Mouse (Mus musculus): ENCODE results near the gene Cabp4. TPM values are rescaled to one million over a fixed set of nuclear protein-coding genes. Genes with fewer than 3 reads are reported as not detected.

Gene Cabp4
- polyA plus RNA-seq, 1 experiment from 2014 or later: not detected

DNA sequence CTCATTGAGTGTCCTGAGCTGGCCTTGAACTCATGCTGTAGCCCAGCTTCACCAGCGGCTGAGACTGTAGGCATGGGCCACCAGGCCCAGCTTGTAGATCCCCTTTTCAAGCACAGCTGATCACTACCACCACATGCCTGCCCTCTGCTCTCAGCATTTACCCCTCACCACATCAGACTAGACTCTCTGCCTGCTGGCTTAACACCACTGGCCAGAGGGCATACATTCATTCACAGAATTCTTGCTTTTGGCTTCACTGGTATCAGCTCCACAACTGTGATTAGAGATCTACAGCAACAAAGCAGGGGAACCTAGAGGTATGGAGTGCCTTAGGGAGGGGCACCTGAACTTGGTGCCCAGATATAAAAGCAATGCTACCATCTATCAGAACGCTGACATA is 23.3 kb downstream of the Cabp4 start:
- WGBS: 88% methylated on average over 2 of the region's 2 CpGs
- peaks cover 18% of the 10 kb centered on the region for H3K4me1 ChIP-seq
- peaks cover 34% of the 10 kb centered on the region for H3K36me3 ChIP-seq
- ATAC-seq (ENCODE audit: extremely low read depth, insufficient number of reproducible peaks, low FRiP score, low TSS enrichment): no peak
- no peak overlapping the region for H3K27ac ChIP-seq (replicated peaks)
- no peaks in the 10 kb centered on the region for H3K27me3 ChIP-seq (replicated peaks)
- peak overlapping the region; percentile 61 for H3K4me3 ChIP-seq
- no peaks in the 10 kb centered on the region for H3K9me3 ChIP-seq
- H3K4me2 ChIP-seq: peak overlapping the region; percentile 70
- no peak overlapping the region for H3K9ac ChIP-seq

GRCm38 (mm10) chr19:4119716-4120487 is 23.9 kb downstream of the Cabp4 start:
- no peaks in the 10 kb centered on the region for H3K27me3 ChIP-seq (replicated peaks)
- ATAC-seq (ENCODE audit: extremely low read depth, insufficient number of reproducible peaks, low FRiP score, low TSS enrichment): no peak
- peak overlapping the region; percentile 70 for H3K4me2 ChIP-seq
- H3K4me3 ChIP-seq: 0 out of 2 replicates have a peak overlapping the region, but pooled peaks have one; percentile 61
- H3K9me3 ChIP-seq: no peaks in the 10 kb centered on the region
- H3K27ac ChIP-seq (replicated peaks): no peak overlapping the region
- no peak overlapping the region for H3K9ac ChIP-seq
- peaks cover 14% of the 10 kb centered on the region for H3K4me1 ChIP-seq
- H3K36me3 ChIP-seq: peaks cover 40% of the 10 kb centered on the region
- 80% methylated on average over 6 of the region's 6 CpGs for WGBS

- Histone ChIP-seq H3K27me3 (replicated peaks) (no peaks in the 10 kb centered on the region), H3K9me3 (no peaks in the 10 kb centered on the region), H3K4me2 (no peak overlapping the region), H3K4me3 (no peak overlapping the region), H3K27ac (replicated peaks) (no peak overlapping the region), H3K36me3 (peaks cover 55% of the 10 kb centered on the region), H3K9ac (no peak overlapping the region), H3K4me1 (peaks cover 25% of the 10 kb centered on the region)
- no peak for ATAC-seq (ENCODE audit: extremely low read depth, insufficient number of reproducible peaks, low FRiP score, low TSS enrichment)
- WGBS: 88% methylated on average over 2 of the region's 2 CpGs
These were observed 25.5 kb downstream of the Cabp4 start for GRCm38 (mm10) chr19:4118350-4118749.

- H3K27ac ChIP-seq (replicated peaks): no peak overlapping the region
- no peaks in the 10 kb centered on the region for H3K9me3 ChIP-seq
- H3K4me3 ChIP-seq: no peak overlapping the region
- H3K36me3 ChIP-seq: peaks cover 68% of the 10 kb centered on the region
- no peak overlapping the region for H3K9ac ChIP-seq
- H3K27me3 ChIP-seq (replicated peaks): no peaks in the 10 kb centered on the region
- WGBS: 95% methylated on average over 7 of the region's 7 CpGs
- no peak for ATAC-seq (ENCODE audit: extremely low read depth, insufficient number of reproducible peaks, low FRiP score, low TSS enrichment)
- no peak overlapping the region for H3K4me2 ChIP-seq
- peaks cover 31% of the 10 kb centered on the region for H3K4me1 ChIP-seq
These were observed 26.8 kb downstream of the Cabp4 start for GRCm38 (mm10) chr19:4117006-4117405.

DNA sequence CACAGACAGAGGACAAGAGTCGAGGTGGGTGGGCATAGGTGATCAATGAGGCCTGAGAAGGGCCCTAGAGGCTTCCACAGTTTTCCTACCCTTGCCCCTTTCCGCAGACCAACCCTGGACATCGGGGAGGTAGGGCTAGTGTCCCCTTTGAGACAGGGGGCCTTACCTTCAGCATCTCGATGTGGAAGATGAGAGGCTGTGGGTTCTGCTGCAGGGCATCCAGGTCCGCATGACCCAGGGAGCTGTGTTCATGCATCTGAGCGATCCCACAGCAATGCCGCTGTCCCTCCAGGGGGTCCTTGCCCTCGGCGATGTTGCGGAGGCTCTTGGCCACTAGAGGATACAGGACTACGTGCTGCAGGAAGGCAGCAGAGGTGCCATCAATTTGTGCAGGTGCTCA is 28.0 kb downstream of the Cabp4 start:
- Histone ChIP-seq H3K36me3 (peaks cover 80% of the 10 kb centered on the region), H3K4me3 (no peak overlapping the region), H3K9me3 (no peaks in the 10 kb centered on the region), H3K4me1 (peaks cover 25% of the 10 kb centered on the region), H3K9ac (no peak overlapping the region), H3K27ac (replicated peaks) (no peak overlapping the region), H3K27me3 (replicated peaks) (no peaks in the 10 kb centered on the region), H3K4me2 (no peak overlapping the region)
- 76% methylated on average over 11 of the region's 11 CpGs for WGBS
- ATAC-seq (ENCODE audit: extremely low read depth, insufficient number of reproducible peaks, low FRiP score, low TSS enrichment): no peak

DNA sequence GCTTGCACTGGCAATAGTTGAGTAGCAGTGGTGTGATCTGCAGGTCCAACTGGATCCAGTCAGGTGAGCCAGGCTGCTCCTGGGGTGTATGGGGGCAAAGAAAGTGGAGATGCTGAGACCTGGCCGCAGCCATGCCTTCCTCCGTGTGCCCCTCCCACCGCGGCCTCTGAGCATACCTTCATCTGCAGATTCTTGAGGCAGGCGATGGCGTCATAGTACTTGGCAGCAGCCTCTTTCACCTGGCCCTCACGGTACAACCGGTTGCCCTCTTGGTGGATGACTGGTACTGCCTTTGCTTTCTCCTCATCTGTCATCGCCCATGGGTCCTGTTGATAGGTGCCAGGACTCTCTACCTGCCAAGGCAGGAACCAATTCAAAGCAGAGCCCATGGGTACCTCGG is 28.7 kb downstream of the Cabp4 start:
- H3K27ac ChIP-seq (replicated peaks): no peak overlapping the region
- no peak overlapping the region for H3K4me2 ChIP-seq
- no peak for ATAC-seq (ENCODE audit: extremely low read depth, insufficient number of reproducible peaks, low FRiP score, low TSS enrichment)
- H3K9me3 ChIP-seq: no peaks in the 10 kb centered on the region
- peaks cover 18% of the 10 kb centered on the region for H3K4me1 ChIP-seq
- no peak overlapping the region for H3K9ac ChIP-seq
- WGBS: 86% methylated on average over 10 of the region's 10 CpGs
- H3K36me3 ChIP-seq: peaks cover 81% of the 10 kb centered on the region
- no peaks in the 10 kb centered on the region for H3K27me3 ChIP-seq (replicated peaks)
- no peak overlapping the region for H3K4me3 ChIP-seq

DNA sequence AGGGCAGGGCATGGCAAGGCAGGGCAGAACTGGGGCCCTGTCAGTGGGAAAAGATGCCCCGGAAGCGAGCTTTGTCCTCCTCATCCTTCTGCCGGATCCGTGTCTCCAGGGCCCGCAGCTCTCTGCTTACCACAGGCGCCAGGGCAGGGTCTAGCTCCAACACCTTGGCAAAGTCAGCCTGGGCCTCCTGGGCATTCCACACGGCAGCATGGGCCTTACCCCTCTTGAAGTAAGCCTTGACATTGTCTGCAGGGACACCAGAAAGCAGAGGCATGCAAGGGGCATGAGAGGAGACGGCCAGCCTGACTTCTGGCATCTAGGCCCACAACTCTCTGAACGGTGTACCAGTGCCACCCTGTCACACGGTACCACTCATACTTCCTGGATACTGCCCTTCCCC is 29.3 kb downstream of the Cabp4 start:
- 86% methylated on average over 10 of the region's 10 CpGs for WGBS
- peaks cover 18% of the 10 kb centered on the region for H3K4me1 ChIP-seq
- ATAC-seq (ENCODE audit: extremely low read depth, insufficient number of reproducible peaks, low FRiP score, low TSS enrichment): no peak
- no peaks in the 10 kb centered on the region for H3K27me3 ChIP-seq (replicated peaks)
- H3K4me2 ChIP-seq: no peak overlapping the region
- H3K9me3 ChIP-seq: no peaks in the 10 kb centered on the region
- H3K4me3 ChIP-seq: no peak overlapping the region
- H3K27ac ChIP-seq (replicated peaks): no peak overlapping the region
- no peak overlapping the region for H3K9ac ChIP-seq
- peaks cover 81% of the 10 kb centered on the region for H3K36me3 ChIP-seq

DNA sequence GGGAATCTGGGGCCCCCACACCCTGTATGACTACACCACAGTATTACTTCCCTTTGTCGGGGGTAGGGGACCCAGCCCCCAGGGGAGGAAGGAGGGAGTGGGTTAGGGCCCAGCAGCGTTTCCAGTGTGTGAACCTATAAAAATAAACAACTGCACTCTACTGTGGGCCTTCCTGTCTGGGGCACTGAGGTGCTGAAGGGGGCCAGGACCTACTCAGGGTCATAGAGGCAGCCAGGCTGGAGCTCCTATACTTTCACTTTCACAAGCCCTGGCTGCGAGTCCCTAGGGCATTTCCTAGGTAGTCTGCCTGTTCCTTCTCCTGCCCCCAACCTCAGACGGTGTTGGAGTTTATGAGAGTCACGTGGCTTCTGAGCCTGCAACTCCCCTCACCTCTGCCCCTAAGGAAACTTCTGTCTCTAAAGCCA is 30.0 kb downstream of the Cabp4 start:
- Histone ChIP-seq H3K27me3 (replicated peaks) (no peaks in the 10 kb centered on the region), H3K9ac (0 out of 2 replicates have a peak overlapping the region, but pooled peaks have one; percentile 3), H3K27ac (replicated peaks) (peak overlapping the region; percentile 55; the same call in 1 of the 2 replicates), H3K4me2 (no peak overlapping the region), H3K4me1 (peaks cover 18% of the 10 kb centered on the region), H3K9me3 (no peaks in the 10 kb centered on the region), H3K4me3 (no peak overlapping the region), H3K36me3 (peaks cover 82% of the 10 kb centered on the region)
- WGBS: 47% methylated on average over 5 of the region's 5 CpGs
- ATAC-seq (ENCODE audit: extremely low read depth, insufficient number of reproducible peaks, low FRiP score, low TSS enrichment): 0 out of 2 replicates have a peak, but pooled peaks have one; percentile 51

DNA sequence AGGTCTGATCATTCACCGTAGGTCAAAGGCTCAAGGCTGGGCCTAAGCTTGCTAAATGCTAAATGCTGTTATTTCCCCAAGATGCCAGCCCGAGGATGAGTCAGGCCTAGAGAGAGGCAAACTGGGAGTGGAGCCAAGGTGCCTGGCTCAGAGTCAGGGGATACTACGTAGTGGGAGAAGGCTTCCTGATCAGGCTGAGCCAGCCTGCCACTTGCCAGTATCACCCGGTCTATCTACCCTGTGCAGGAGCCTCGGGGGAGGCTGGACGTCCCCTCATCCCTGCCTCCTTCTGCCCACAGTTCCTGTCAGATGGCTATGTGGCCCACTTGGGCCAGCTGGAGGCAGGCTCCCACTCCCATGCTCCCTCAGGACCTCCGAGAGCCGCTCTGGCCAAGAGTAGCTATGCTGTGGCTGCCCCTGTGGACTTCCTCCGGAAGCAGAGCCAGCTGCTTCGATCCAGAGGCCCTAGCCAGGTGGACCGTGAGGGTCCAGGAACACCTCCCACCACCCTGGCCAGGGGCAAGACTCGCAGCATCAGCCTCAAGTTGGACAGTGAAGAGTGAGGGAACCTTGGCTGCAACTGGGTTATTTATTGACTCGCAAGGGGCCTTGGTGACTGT is 30.5 kb downstream of the Cabp4 start:
- Histone ChIP-seq H3K9ac (0 out of 2 replicates have a peak overlapping the region, but pooled peaks have one; percentile 14), H3K27ac (replicated peaks) (peak overlapping the region; percentile 55), H3K4me2 (no peak overlapping the region), H3K9me3 (no peaks in the 10 kb centered on the region), H3K4me1 (peaks cover 18% of the 10 kb centered on the region), H3K4me3 (no peak overlapping the region), H3K27me3 (replicated peaks) (no peaks in the 10 kb centered on the region), H3K36me3 (peaks cover 78% of the 10 kb centered on the region)
- no peak for ATAC-seq (ENCODE audit: extremely low read depth, insufficient number of reproducible peaks, low FRiP score, low TSS enrichment)
- whole genome bisulfite sequencing: 56% methylated on average over 13 of the region's 13 CpGs

GRCm38 (mm10) chr19:4112063-4112960 is 31.5 kb downstream of the Cabp4 start:
- H3K27ac ChIP-seq (replicated peaks): no peak overlapping the region
- no peak for ATAC-seq (ENCODE audit: extremely low read depth, insufficient number of reproducible peaks, low FRiP score, low TSS enrichment)
- H3K36me3 ChIP-seq: peaks cover 74% of the 10 kb centered on the region

DNA sequence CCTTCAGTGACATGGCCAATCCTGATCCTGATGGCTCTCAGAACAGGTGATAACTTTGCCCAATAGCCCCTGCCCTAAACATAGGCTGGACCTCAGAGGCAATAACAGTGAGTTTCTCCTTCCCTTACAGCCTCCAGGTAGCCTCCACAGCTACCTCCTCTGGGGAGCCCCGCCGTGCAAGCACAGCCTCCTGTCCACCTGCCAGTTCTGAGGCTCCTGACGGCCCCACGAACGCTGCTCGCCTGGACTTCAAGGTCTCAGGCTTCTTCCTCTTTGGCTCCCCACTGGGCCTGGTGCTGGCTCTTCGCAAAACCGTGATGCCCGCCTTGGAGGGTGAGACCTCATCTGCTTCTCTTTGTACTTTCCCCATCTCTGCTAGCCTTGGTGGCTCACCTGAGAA is 35.3 kb downstream of the Cabp4 start:
- no peak for ATAC-seq (ENCODE audit: extremely low read depth, insufficient number of reproducible peaks, low FRiP score, low TSS enrichment)
- no peak overlapping the region for H3K27ac ChIP-seq (replicated peaks)
- peaks cover 8% of the 10 kb centered on the region for H3K4me1 ChIP-seq
- WGBS: 85% methylated on average over 9 of the region's 9 CpGs
- H3K4me2 ChIP-seq: no peak overlapping the region
- H3K36me3 ChIP-seq: peaks cover 65% of the 10 kb centered on the region
- H3K9ac ChIP-seq: no peak overlapping the region
- no peak overlapping the region for H3K4me3 ChIP-seq
- H3K9me3 ChIP-seq: no peaks in the 10 kb centered on the region
- 0 out of 2 replicates have a peak, but pooled peaks cover 3% of the 10 kb centered on the region for H3K27me3 ChIP-seq (replicated peaks)

More at GRCm38 (mm10) chr19:4112063-4112960, 31.5 kb downstream of the Cabp4 start:
- Histone ChIP-seq H3K9me3 (no peaks in the 10 kb centered on the region), H3K9ac (no peak overlapping the region), H3K4me1 (peaks cover 18% of the 10 kb centered on the region), H3K27me3 (replicated peaks) (no peaks in the 10 kb centered on the region), H3K4me3 (no peak overlapping the region), H3K4me2 (no peak overlapping the region)
- 88% methylated on average over 26 of the region's 26 CpGs for WGBS
